Mouse (Mus musculus): ENCODE results near the gene Pop4. TPM values are rescaled to one million over a fixed set of nuclear protein-coding genes. Genes with fewer than 3 reads are reported as not detected.
A peak's percentile ranks its signal among the peaks of the same experiment; 100 is the strongest.

Gene Pop4
- polyA plus RNA-seq, 1 experiment = 9.2 TPM

GRCm38 (mm10) chr7:38224577-38225369, 46.5 kb downstream of the Pop4 start:
- DNase-seq = no peak
- Histone ChIP-seq H3K4me1 (ENCODE audit: control insufficient read depth, insufficient read depth, low read length) (no peaks in the 10 kb centered on the region; the same call in none of the 2 replicates), H3K4me3 (replicated peaks; ENCODE audit: extremely low read depth, low read depth, low read length) (no peak overlapping the region)
- WGBS = 74% methylated on average over 13 of the region's 13 CpGs
- TF ChIP-seq POLR2A (IDR thresholded peaks at IDR 0.05; ENCODE audit: borderline replicate concordance, extremely low read depth, low read depth, low read length) (no peak), CTCF (IDR thresholded peaks at IDR 0.05; ENCODE audit: insufficient read depth, low read length) (no peak)

GRCm38 (mm10) chr7:38220866-38221265, 50.4 kb downstream of the Pop4 start:
- TF ChIP-seq POLR2A (IDR thresholded peaks at IDR 0.05; ENCODE audit: borderline replicate concordance, extremely low read depth, low read depth, low read length) = no peak
- no peak for TF ChIP-seq CTCF (IDR thresholded peaks at IDR 0.05; ENCODE audit: insufficient read depth, low read length)
- H3K4me3 ChIP-seq (replicated peaks; ENCODE audit: extremely low read depth, low read depth, low read length) = no peak overlapping the region
- 95% methylated on average over 7 of the region's 7 CpGs for WGBS
- DNase-seq = no peak
- H3K4me1 ChIP-seq (ENCODE audit: control insufficient read depth, insufficient read depth, low read length) = no peaks in the 10 kb centered on the region; the same call in 1 of the 2 replicates

- H3K4me1 ChIP-seq (ENCODE audit: control insufficient read depth, insufficient read depth, low read length) = no peaks in the 10 kb centered on the region
- TF ChIP-seq CTCF (IDR thresholded peaks at IDR 0.05; ENCODE audit: insufficient read depth, low read length) = no peak
- TF ChIP-seq POLR2A (IDR thresholded peaks at IDR 0.05; ENCODE audit: borderline replicate concordance, extremely low read depth, low read depth, low read length) = no peak
- no peak overlapping the region for H3K4me3 ChIP-seq (replicated peaks; ENCODE audit: extremely low read depth, low read depth, low read length)
- 84% methylated on average over 4 of the region's 4 CpGs for WGBS
- no peak for DNase-seq
Measured at GRCm38 (mm10) chr7:38219526-38219925, 51.7 kb downstream of the Pop4 start.

- TF ChIP-seq POLR2A (IDR thresholded peaks at IDR 0.05; ENCODE audit: borderline replicate concordance, extremely low read depth, low read depth, low read length) = no peak
- no peak for TF ChIP-seq CTCF (IDR thresholded peaks at IDR 0.05; ENCODE audit: insufficient read depth, low read length)
- Histone ChIP-seq H3K4me3 (replicated peaks; ENCODE audit: extremely low read depth, low read depth, low read length) (no peak overlapping the region), H3K4me1 (ENCODE audit: control insufficient read depth, insufficient read depth, low read length) (no peaks in the 10 kb centered on the region)
- 73% methylated on average over 8 of the region's 8 CpGs for WGBS
- no peak for DNase-seq
Measured at GRCm38 (mm10) chr7:38218631-38219367, 52.4 kb downstream of the Pop4 start.

GRCm38 (mm10) chr7:38217417-38218171, 53.6 kb downstream of the Pop4 start:
- 60% methylated on average over 5 of the region's 5 CpGs for WGBS
- peak; percentile 40 for DNase-seq
- TF ChIP-seq POLR2A (IDR thresholded peaks at IDR 0.05; ENCODE audit: borderline replicate concordance, extremely low read depth, low read depth, low read length) = no peak
- TF ChIP-seq CTCF (IDR thresholded peaks at IDR 0.05; ENCODE audit: insufficient read depth, low read length) = no peak
- H3K4me3 ChIP-seq (replicated peaks; ENCODE audit: extremely low read depth, low read depth, low read length) = no peak overlapping the region
- no peaks in the 10 kb centered on the region for H3K4me1 ChIP-seq (ENCODE audit: control insufficient read depth, insufficient read depth, low read length)

- no peak for TF ChIP-seq CTCF (IDR thresholded peaks at IDR 0.05; ENCODE audit: insufficient read depth, low read length)
- TF ChIP-seq POLR2A (IDR thresholded peaks at IDR 0.05; ENCODE audit: borderline replicate concordance, extremely low read depth, low read depth, low read length) = no peak
- no peak for DNase-seq
- no peaks in the 10 kb centered on the region for H3K4me1 ChIP-seq (ENCODE audit: control insufficient read depth, insufficient read depth, low read length)
- 87% methylated on average over 6 of the region's 6 CpGs for WGBS
- H3K4me3 ChIP-seq (replicated peaks; ENCODE audit: extremely low read depth, low read depth, low read length) = no peak overlapping the region
Measured at GRCm38 (mm10) chr7:38215697-38216096, 55.5 kb downstream of the Pop4 start.

- 73% methylated on average over 7 of the region's 7 CpGs for WGBS
- H3K4me1 ChIP-seq (ENCODE audit: control insufficient read depth, insufficient read depth, low read length) = no peaks in the 10 kb centered on the region
- TF ChIP-seq POLR2A (IDR thresholded peaks at IDR 0.05; ENCODE audit: borderline replicate concordance, extremely low read depth, low read depth, low read length) (no peak), CTCF (IDR thresholded peaks at IDR 0.05; ENCODE audit: insufficient read depth, low read length) (no peak)
- no peak for DNase-seq
- H3K4me3 ChIP-seq (replicated peaks; ENCODE audit: extremely low read depth, low read depth, low read length) = no peak overlapping the region
Measured at GRCm38 (mm10) chr7:38215281-38215680, 55.9 kb downstream of the Pop4 start.

- Histone ChIP-seq H3K4me1 (ENCODE audit: control insufficient read depth, insufficient read depth, low read length) (no peaks in the 10 kb centered on the region), H3K4me3 (replicated peaks; ENCODE audit: extremely low read depth, low read depth, low read length) (no peak overlapping the region)
- 36% methylated on average over 5 of the region's 5 CpGs for WGBS
- TF ChIP-seq CTCF (IDR thresholded peaks at IDR 0.05; ENCODE audit: insufficient read depth, low read length) = no peak
- no peak for TF ChIP-seq POLR2A (IDR thresholded peaks at IDR 0.05; ENCODE audit: borderline replicate concordance, extremely low read depth, low read depth, low read length)
- no peak for DNase-seq
Measured at GRCm38 (mm10) chr7:38214473-38215214, 56.6 kb downstream of the Pop4 start.

GRCm38 (mm10) chr7:38212651-38213062, 58.6 kb downstream of the Pop4 start:
- DNase-seq = no peak
- H3K4me1 ChIP-seq (ENCODE audit: control insufficient read depth, insufficient read depth, low read length) = no peaks in the 10 kb centered on the region

More at GRCm38 (mm10) chr7:38212651-38213062, 58.6 kb downstream of the Pop4 start:
- no peak overlapping the region for H3K4me3 ChIP-seq (replicated peaks; ENCODE audit: extremely low read depth, low read depth, low read length)
- 11% methylated on average over 3 of the region's 3 CpGs for WGBS
- no peak for TF ChIP-seq CTCF (IDR thresholded peaks at IDR 0.05; ENCODE audit: insufficient read depth, low read length)
- no peak for TF ChIP-seq POLR2A (IDR thresholded peaks at IDR 0.05; ENCODE audit: borderline replicate concordance, extremely low read depth, low read depth, low read length)

Other genes with a start within 250 kb of the Pop4 start
- 8.1 and 12.1 TPM in 2 replicates for gene Uri1, start 247.9 kb downstream of the Pop4 start, polyA plus RNA-seq (2012; rRNA removed)
- 1.2 and 1.7 TPM in 2 replicates for gene Ccne1, start 163.9 kb downstream of the Pop4 start, polyA plus RNA-seq (2012; rRNA removed)
- 12.2 and 16.4 TPM in 2 replicates for gene 1600014C10Rik, start 88.2 kb downstream of the Pop4 start, polyA plus RNA-seq (2012; rRNA removed)
- 3.2 and 4.4 TPM in 2 replicates for gene Plekhf1, start 43.4 kb downstream of the Pop4 start, polyA plus RNA-seq (2012; rRNA removed)